Mouse (Mus musculus) neutrophil, adult 83 days (primary cell): ENCODE measurements around the gene Wdr78. TPM values are rescaled to one million over a fixed set of nuclear protein-coding genes. Genes with fewer than 3 reads are reported as not detected.

ENCODE experiments used
- total RNA-seq, 2 experiments: library from RNA; stranded (reverse); gene quantifications; one replicate each; pipeline ENCODE4 v1.2.4; 2023

The Wdr78 gene
- 1 to 10 TPM; 3.8 TPM for total RNA-seq

GRCm38 (mm10) chr4:103114184-103115111 is at the start of gene Wdr78, which contains the start of gene Mier1:
TSS of gene Wdr78 (minus strand) at chr4:103114555.
TSS of gene Mier1 (plus strand) at chr4:103114390.

GRCm38 (mm10) chr4:103026621-103027020 is 87.7 kb downstream of the Wdr78 start, which contains the start of gene Insl5:
TSS of gene Insl5 (minus strand) at chr4:103026842.

Other genes with a start within 250 kb of the Wdr78 start
- gene Tctex1d1, start 135.9 kb downstream of the Wdr78 start, total RNA-seq: not detected
- gene Insl5, start 87.7 kb downstream of the Wdr78 start, total RNA-seq: not detected
- 10 to 100 TPM; 70.9 to 74.3 TPM for gene Mier1, start 165 bp downstream of the Wdr78 start, total RNA-seq
- 1 to 10 TPM; 4.6 to 9.4 TPM for gene Slc35d1, start 100.6 kb upstream of the Wdr78 start, total RNA-seq
- gene 4921539E11Rik, start 176.3 kb upstream of the Wdr78 start, total RNA-seq: not detected
- 10 to 100 TPM; 15.2 to 16.9 TPM for gene Oma1, start 199.3 kb upstream of the Wdr78 start, total RNA-seq